Mouse (Mus musculus) lung, postnatal 36 days (tissue): ENCODE measurements around the gene Gtsf1.
A peak's percentile ranks its signal among the peaks of the same experiment; 100 is the strongest.

Experiments
- DNase-seq: peaks from one replicate; pipeline ENCODE4 v3.0.0; 2022; ENCODE audit warnings: mixed read lengths

The Gtsf1 gene

DNA sequence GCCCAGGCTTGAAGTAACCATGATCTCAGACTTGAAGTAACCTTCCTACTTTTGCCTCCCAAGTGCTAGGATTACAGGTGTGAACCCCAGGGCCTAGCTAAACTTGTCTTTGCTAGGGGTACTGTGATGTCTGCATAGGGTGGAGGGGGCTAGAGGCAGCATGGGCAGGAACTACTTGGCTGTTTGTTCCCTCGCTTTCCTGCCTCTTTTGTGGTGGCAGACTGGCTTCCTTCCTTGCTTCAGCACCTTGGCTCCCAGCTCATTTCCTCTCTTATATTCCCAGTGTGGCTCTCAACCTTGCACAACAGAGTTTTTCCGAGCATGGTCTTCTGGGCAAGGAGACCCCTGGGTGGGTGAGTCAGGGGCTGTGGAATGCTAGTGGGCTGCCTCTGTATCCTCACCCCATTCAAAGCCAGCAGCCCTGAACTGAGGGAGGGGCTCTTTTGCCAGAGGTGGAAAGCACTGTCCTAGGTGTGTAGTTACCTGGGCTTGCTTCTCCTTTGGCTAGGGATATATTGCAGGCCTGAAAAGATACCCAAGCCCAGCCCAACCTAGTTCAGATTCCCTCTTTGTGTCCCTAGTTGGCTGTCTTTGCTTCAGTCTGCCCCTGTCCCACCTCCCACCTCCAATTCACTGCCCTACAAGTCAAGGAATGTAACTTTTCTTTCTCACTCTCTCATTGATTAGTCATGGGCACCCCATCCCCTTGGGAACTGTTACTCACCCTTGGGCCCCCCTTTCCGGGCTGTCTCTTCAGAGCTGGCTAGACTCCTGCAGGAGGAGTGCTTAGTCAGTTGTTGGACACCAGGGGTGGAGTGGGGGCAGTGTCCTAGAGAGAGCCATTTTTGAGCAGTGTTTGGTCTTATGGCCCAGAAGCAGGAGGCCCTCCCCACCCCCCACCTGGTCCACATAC lies 52.3 kb downstream of the Gtsf1 start:
- no peak for DNase-seq

DNA sequence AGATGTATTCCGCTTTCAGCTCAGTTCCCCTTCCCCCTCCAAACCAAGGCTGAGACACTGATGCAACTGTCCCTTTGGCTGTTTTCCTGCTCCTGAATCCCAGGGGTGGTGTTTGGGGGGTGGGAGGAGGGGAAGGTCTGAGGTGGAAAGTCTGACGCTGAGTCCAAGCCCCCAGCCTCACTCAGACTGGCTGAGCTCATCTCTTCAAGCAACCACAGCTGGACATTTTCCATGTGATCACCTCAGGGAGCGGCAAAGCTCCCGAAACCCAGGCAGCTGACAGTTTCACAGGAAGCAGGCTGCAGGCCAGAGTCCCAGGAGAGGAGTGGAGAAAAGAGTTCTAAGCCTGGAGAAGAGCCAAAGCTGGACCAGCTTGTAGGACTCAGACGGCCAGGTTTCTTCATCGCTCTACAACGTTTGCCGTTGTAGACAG lies 53.4 kb downstream of the Gtsf1 start:
- no peak for DNase-seq

DNA sequence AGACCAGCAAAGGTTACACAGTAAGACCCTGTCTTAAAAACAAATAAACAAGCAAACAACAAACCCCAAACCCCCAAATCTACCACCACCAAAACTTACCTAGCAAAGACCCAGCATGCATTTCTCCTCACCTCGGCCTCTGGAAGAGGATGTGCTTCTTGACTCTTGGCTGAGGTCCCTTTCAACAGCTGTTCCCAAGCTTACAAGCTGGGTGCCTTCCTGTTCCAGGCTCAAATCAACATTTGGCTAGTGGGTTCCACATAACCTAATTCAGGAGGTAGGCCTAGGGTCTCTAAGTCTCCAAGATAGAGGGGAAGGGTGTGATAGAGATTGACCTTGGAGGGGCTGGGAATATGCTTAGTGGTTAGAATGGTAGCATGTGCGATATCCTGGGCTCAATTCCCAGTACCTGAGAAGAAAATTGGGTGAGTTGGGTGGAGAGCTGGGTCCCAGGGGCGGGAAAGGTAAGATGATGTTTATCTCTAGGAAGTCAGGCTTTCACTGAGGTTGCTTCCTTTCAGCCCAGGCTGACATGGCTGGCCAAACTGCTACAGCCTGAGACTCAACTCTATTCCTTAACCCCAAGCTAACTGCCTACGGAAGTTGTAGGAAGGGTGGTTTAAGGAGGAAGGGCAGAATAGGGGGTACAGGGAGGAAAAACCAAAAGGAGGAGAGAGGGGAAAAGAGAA lies 55.0 kb downstream of the Gtsf1 start:
- no peak for DNase-seq

DNA sequence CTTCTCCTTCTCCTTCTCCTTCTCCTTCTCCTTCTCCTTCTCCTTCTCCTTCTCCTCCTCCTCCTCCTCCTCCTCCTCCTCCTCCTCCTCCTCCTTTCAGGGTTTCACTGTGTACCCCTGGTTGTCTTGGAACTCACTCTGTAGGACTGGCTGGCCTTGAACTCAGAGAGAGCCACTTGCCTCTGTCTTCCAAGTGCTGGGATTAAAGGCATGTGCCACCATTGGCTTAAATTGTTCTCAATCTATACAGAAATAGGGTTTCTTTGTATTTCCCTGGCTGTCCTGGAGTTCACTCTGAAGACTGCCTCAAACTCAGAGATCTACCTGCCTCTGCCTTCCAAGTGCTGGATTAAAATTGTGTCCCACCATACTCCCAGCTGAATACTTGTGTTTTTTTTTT lies 57.8 kb downstream of the Gtsf1 start:
- DNase-seq = no peak

DNA sequence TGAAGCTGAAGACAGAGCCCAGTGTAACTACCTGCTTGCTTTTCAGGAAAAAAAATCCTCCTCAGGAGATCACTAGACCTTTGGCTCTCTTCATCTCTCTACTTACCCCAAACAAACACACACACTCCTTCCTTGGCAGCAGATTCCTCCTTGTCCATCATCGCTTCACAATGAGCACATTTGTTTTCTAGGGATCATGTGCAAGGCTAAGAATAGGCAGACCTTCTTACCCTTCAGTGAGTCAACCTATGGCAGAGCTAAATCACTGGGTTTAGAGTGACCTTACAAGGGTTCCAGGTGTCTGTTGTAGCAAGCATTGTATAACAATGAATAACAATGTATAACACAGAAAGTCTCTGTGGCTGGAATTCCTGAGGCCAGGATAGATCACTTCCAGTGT lies 58.5 kb downstream of the Gtsf1 start:
- DNase-seq = no peak

DNA sequence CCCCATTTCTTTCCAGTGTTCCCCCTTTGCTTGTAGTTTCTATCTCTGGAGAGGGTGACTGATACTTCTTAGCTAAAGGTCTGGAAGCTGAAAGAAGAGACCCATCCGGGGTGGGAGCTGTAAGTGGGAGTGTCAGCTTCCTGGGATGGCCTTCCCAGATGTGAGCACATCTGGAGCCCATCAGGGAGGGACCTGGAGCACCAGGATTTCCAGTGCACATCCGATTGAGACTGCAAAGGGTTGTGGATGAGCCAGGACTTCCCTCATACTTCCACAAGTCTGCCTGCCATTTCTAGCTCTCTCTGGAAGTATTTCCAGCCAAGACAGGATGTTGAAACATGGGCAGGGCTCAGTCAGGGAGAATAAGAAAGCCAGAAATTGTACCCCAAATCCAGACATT lies 59.1 kb downstream of the Gtsf1 start:
- no peak for DNase-seq

DNA sequence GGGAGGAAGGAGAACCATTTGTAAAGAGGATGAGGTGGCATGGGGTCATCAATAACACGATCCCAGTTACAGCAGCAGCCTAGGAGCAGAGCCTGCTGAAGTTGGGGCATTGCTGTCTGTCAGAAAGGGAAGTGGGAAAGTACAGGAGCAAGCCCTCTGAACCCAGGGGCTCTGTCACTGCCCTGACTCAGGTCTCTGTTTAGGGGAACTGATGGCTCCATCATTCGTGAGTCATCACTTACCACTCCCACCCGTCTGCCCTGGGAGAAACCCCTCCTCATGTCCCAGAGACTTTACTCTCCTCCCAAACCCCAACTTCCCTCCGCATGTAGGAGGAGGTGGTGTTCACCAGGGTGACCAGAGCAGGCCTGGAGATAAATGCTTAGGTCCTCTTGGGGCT lies 59.8 kb downstream of the Gtsf1 start:
- peak; percentile 59 for DNase-seq

DNA sequence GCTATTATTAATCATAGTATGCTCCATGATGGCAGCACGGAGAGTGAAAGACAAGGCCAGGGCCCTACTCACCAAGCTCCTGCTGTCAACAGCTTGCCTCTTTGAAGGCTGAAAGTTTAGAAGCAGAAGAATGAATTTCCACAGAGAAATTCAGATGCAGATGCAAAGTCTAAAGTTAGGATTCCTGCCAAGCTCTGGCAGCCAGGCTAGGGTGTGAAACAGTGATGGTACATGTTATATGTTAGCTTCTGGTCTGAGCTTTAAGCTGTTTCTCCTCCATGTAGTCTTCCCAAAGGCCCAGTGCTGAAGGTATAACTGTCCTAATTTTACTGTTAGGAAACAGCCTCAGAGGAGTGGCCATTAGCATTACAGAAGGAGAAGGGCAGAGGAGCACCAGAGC lies 61.1 kb downstream of the Gtsf1 start:
- no peak for DNase-seq

DNA sequence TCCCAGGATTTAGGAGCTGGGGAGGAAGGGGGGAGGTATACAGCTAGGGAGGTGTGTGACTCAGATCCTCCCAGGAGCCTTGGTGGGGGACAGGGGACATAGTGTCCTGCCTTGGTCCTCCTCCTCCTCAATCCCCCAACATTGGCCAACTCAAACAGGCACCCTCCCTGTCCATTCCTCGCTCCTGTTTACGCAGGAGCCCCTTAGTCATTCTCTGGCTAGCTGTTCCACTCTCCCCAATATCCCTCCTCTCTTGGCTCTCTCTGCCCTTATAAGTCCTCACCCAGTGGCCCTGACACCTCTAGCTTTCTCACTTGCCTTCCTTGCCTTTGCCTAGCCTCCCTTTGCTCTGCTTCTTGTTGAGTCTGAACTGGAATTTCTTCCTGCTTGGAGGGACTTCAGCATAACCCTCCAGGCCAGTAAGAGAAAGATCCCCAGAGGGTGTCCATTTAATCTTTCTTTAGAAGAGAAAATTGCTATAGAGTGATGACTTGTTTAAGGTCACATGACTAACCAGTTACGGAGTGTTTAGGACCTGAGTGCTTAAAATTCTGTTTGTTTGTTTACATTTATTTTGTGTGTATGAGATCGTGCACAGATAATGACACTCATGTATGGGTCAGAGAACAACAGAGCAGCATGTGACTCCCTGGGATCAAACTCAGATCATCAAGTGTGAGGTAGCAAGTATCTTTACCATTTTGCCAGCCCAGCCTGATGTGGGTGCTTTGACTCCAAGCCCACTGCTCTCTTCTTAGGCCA lies 61.9 kb downstream of the Gtsf1 start:
- DNase-seq = no peak

DNA sequence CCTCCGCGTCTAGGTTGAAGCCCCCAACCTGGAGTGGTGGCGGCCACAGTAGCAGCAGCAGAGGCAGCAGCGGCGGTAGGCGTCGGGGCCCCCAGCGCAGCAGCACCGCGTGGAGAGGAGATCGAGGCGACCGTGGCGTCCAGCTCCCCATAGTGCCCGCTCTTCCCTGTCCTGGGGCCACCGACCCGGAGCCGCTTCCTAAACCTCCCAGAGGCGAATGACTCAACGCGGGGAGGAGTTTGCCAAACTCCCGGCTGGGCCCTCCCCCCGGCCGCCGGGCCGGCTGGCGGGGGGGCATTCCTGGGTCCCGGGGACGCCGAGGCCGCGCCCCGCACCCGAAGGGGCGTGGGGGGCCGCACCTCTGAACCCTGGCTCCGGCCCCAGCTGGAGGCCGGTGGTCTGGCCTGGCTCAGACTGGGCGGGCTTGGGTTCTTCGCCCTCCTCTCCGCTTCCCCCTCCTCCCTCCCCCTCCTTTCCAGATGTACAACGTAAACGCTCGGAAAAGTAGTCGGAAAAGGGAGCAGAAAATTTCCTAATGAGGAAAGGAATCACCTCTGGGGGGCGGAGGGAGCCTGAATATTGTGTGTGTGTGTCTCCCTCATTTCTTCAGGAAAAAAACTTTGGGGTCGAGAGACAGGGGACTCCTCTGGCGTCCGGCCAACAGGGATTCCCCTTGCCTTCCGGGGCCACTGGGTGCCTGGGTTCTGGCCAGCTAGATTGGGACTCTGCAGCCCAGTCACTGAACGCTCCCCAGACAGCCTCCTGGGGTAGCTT lies 63.7 kb downstream of the Gtsf1 start, which contains the start of gene Itga5:
TSS of gene Itga5 (minus strand) at position 388 of the 774 bp plus-strand sequence.
- DNase-seq = peak; percentile 83

DNA sequence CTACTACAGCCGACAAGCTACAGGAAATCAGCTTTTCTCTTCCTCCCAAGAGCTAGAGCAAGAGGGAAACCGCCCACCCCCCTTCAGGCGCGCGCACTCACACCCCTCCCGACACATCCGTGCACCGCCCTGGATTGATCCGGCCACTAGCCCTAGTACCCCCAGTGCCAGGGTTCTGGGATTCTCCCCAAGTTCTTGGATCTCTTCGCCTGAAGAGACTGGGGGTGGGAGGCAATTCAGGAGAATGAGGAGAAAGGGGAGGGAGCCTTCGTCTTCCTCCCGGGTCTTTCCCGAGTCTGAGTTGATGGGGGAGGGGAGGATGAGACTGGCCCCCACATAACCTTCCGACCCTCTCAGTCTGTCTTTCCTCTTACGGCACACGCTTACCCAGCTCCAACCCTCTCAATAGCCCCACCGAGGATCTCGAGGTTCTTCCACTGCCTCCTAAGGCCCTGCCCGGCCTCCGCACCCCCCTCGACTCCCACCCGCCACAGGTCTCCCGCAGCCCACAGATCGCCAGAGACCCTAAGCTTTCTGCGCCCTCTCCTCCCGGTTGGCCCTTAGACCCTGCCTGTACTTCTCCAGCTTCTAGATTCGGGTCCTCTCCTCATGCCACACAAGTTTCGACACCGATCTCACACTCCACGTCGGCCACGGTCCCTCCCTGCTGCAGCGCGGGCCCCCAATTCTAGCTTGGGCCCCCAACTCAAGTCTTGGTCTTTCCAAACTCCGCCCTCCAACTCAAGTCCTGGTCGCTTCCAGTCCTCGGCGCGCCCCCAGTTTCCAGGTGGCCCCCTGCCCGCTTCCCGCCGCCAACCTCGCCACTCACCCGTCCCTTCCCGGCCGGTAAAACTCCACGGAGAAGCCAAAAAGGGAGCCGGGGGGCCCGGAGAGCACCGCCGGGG lies 64.5 kb downstream of the Gtsf1 start:
- peak; percentile 58 for DNase-seq

DNA sequence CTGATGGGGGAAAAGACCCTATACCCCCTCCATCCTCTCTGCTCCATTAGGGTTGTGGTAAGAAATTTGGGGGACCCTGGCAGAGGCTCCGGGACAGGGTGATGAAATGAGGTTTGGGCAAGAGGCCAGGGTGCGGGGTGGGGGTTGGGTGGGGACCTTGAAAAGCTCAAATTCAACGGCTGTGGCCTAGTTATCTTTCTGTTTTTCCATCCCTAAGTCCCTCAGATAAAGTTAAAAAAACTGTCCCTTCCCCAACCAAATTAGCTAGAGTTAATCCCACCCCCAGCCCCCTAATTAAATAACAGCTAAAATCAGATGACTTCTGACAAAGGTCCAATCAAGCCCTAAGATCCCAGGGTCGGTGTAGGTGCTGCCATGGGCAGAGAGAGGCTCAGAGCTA lies 65.5 kb downstream of the Gtsf1 start:
- no peak for DNase-seq

DNA sequence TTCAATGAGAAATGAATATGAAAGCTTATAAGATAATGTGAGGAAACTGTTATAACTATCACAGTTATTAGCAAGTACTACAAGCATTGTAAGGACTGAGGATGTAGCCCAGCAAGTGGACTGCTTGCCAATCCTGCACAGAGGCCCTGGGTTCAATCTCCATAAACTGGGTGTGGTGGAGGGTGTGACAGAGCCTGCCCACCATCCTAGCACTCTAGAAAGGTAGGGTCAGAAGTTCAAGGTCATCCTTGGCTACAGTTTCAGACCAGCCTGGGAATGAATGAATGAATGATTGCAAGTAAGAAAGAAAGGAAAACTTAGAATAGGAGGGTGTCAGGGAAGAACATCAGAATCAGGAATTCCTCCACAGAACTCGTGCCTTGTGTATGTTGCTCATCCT lies 66.5 kb downstream of the Gtsf1 start:
- DNase-seq = no peak

DNA sequence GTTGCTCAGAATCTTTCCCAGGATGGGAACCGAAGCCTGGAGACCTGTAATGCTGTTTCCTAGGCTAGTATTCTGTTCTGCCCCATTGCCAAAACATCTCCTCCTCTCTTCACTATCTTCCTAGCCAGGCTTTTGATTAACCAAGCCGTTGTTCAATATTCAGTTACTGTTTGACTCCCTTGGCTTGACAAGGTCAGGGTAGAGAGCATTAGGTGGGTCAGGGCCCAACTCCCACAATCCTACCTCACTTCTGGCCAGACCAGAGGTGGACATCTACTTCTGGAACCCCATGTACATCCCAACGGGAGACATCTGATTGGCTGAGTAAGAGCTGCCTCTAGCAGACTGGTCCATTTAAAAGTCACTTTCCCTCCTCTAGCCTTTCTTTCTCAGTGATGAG lies 67.3 kb downstream of the Gtsf1 start:
- DNase-seq = no peak

DNA sequence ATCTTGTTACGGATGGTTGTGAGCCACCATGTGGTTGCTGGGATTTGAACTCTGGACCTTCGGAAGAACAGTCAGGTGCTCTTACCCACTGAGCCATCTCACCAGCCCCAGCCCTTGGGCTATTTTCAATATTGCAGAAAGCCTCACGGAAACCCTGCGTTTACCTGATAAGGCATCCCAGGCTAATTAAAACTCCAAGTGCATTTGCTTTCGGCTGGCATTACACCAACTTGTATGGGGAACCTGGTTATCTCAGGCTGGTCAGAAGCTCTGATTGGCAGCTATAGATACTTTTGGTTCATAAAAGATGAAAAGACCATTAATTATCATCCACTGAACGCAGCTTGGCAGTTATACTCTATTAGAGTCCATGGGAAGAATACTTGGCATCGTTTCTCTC lies 67.9 kb downstream of the Gtsf1 start:
- DNase-seq = no peak

DNA sequence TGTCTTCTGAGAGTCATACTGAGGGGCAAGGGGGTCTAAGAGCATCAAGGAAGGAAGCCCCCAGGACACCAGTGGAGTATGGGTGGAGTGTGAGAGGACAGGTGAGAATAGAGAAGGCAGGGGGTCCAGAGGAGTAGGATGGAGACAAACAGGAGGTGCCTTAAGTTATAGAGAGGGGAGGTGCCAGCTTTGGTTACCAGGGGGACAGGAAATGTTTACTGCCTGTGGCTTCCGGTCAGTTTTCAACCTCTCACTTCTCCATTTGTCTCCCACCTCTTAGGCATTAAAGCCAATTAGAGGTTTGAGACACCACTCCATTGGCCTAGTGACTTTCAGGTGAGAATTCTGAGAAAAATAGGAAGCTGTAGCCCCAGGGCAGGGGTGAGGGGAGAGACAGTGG lies 69.0 kb downstream of the Gtsf1 start:
- peak; percentile 49 for DNase-seq

DNA sequence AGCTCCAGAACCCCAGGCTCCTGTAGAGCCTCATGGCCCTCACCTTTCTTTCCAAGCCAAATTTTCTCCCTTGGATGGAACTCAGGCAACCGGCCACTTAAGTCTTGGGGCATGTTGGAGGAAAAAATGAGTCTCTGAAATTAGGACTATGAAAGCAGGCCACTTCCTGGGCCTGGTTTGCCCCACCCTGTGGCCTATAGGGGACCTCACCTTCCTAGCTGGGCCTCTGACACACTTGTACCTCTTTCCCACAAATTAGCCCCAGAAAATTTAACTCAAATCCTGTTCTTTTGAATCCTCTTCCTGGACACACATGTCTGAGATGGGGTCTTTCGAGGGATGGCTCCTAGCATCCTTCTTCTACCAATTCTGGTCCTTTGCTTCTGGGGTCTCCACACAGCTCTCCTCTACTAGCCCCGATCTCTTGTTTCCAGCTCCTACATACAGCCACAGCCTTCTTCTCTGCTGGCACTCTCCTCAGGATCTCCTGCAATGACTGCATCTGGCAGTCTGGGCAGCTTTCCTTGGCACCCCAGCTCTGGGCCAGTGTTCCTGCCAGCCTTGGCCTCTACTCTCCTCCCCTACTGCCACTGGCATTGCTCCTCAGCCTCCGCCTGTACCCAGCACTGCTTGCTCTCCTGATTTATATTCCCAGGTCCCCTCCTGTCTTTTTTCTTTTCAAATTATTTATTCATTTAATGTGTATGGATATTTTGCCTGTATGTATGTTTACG lies 70.2 kb downstream of the Gtsf1 start:
- no peak for DNase-seq

DNA sequence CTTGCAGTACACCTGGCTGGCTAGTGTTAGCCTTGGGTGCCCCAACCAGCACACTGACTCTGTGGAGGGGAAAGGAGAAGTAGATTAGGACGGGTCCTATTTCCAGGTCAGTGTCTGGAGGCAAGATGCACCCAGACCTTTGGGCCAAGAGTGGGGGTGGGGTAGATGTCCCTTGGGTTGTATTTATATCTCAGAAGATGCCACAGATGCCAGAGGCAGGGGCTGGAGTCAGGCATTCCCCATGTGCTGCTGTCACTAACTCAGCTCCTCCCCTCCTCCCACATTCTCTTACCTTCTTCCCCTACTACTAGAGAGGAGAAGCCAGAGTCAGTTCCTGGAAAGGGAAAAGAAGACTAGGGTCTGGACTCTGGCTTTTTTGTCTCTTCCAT lies 71.2 kb downstream of the Gtsf1 start:
- DNase-seq = no peak

DNA sequence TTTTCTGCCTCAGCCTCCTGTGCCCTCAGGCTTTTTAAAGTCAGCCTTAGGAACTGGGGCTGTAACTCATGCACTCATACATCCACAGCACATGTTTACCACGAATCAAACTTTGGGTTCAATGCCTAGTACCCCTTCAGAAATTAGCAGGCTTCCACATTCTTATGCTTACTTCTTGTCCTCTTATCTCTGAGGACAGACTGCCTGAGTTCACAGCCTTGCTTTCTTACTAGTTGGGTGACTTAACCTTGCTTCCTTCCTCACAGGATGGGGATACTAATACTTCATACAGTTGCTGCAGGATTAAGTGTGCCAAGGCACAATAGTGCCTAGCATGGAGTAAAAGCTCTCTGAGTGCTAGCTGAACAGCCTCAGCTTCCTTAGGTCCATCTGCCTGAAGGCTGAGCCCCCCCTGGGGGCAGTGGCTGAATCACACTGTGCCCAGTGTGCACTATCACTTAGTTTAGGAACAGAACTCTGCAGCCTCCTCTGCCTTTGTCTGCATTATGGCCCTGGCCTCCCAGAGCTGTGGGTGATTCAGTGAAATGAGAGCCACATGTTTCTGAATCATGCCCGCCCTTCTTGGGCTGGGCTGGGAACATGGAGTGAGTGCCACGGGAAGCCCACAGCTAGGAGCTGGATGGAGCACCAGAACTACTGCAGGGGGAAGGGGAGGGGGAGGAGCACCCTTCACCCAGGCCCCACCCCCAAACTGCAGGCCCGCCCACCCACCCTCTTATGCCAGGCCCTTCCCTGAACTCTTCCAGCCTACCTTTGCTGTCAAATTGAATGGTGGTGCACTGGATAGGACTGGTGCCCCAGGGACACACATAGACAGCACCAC lies 71.8 kb downstream of the Gtsf1 start:
- DNase-seq = no peak

DNA sequence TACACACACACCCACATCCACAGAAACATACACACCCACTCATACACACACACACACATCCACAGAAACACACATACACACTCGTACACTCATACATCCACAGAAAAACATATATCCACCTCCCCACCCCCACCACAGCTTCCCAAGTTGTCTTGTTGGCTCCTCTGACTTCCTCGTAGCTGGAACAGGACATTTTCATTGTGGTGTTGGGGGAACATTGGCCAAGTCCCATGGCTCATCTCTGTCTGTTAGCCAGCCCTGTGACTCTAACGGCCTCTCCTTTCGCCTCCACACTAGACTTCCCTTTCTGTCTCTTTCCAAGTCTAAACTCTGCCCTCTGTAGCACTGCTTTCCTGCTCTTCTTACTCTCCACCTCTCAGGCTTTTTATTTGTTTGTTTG lies 72.5 kb downstream of the Gtsf1 start:
- no peak for DNase-seq
